ENCODE assay signal across 25 mouse cellular contexts in genomic region chr2:170592161-170592560, GRCm38 (mm10). TPM values are rescaled to one million over a fixed set of nuclear protein-coding genes. Genes with fewer than 3 reads are reported as not detected.
DNase-seq lines count a peak whose midpoint lies in the region; ATAC-seq and TF ChIP-seq lines count a peak whose summit lies in the region.
"Had no signal": no experiment of that assay in that cellular context is flagged by ENCODE, and none has a peak within 500 bp of the region (broad histone marks: within the 10 kb centered on the region; RNA-seq: fewer than 3 reads in every experiment).

No protein-coding gene starts in this region.

- TF ChIP-seq CTCF in liver, postnatal 0 days (IDR thresholded peaks at IDR 0.05; ENCODE audit: low read depth) = no peak

- H3K4me3 ChIP-seq in midbrain, embryonic 11.5 days (ENCODE audit: low read depth, low read length) = no peak overlapping the region
- H3K4me3 ChIP-seq in midbrain, embryonic 13.5 days (replicated peaks) = no peak overlapping the region
- no peak overlapping the region for H3K4me3 ChIP-seq in heart, embryonic 11.5 days (ENCODE audit: low read depth, low read length)
- H3K4me3 ChIP-seq in liver, postnatal 0 days (ENCODE audit: low read depth, low read length) = no peak overlapping the region
- H3K4me3 ChIP-seq: embryonic facial prominence, embryonic 12.5 days; embryonic facial prominence, embryonic 15.5 days; hindbrain, embryonic 12.5 days; hindbrain, embryonic 15.5 days had no signal

- TF ChIP-seq EP300 in liver, postnatal 0 days (IDR thresholded peaks at IDR 0.05; ENCODE audit: low read depth) = no peak

- ATAC-seq in midbrain, embryonic 11.5 days (ENCODE audit: low FRiP score) = no peak
- ATAC-seq in midbrain, embryonic 13.5 days = no peak
- ATAC-seq in heart, embryonic 11.5 days (replicated peaks; ENCODE audit: insufficient number of reproducible peaks, low FRiP score, low TSS enrichment) = no peak
- ATAC-seq in liver, postnatal 0 days = no peak
- ATAC-seq: forebrain, embryonic 14.5 days; forebrain, postnatal 0 days had no signal

- DNase-seq in kidney, adult 11 months = peak; percentile 38
- DNase-seq in kidney, postnatal 10 days = no peak
- peak; percentile 14 for DNase-seq in midbrain, embryonic 11.5 days (ENCODE audit: low spot score, missing footprints)
- peak; percentile 44 for DNase-seq in kidney, postnatal 14 days
- DNase-seq in kidney, postnatal 4 days = peak; percentile 16 to 32
- no peak for DNase-seq in liver, postnatal 0 days
- DNase-seq: adrenal gland, postnatal 10 days; adrenal gland, postnatal 36 days; cerebellum, adult 18-20 months; cerebellum, adult 9-10 months; cerebellum, postnatal 14 days; forebrain, postnatal 0 days; gastrocnemius, postnatal 25 days; heart, adult 18-20 months had no signal

- H3K36me3 ChIP-seq in midbrain, embryonic 11.5 days (ENCODE audit: control insufficient read depth, insufficient read depth, low read length) = no peaks in the 10 kb centered on the region
- H3K36me3 ChIP-seq in midbrain, embryonic 13.5 days = no peaks in the 10 kb centered on the region
- no peaks in the 10 kb centered on the region for H3K36me3 ChIP-seq in heart, embryonic 11.5 days (ENCODE audit: control insufficient read depth, insufficient read depth, low read length)
- no peaks in the 10 kb centered on the region for H3K36me3 ChIP-seq in liver, postnatal 0 days (replicated peaks; ENCODE audit: insufficient read depth, low read length)
- H3K36me3 ChIP-seq: embryonic facial prominence, embryonic 12.5 days; embryonic facial prominence, embryonic 15.5 days; hindbrain, embryonic 12.5 days; hindbrain, embryonic 15.5 days had no signal

- H3K27ac ChIP-seq in midbrain, embryonic 11.5 days (ENCODE audit: low read depth, low read length) = no peak overlapping the region
- no peak overlapping the region for H3K27ac ChIP-seq in midbrain, embryonic 13.5 days
- no peak overlapping the region for H3K27ac ChIP-seq in heart, embryonic 11.5 days (ENCODE audit: low read depth, low read length)
- no peak overlapping the region for H3K27ac ChIP-seq in liver, postnatal 0 days (ENCODE audit: low read depth)
- H3K27ac ChIP-seq: embryonic facial prominence, embryonic 12.5 days; embryonic facial prominence, embryonic 15.5 days; hindbrain, embryonic 12.5 days; hindbrain, embryonic 15.5 days had no signal

- no peaks in the 10 kb centered on the region for H3K4me1 ChIP-seq in midbrain, embryonic 11.5 days (ENCODE audit: control insufficient read depth, insufficient read depth, low read length)
- H3K4me1 ChIP-seq in midbrain, embryonic 13.5 days (replicated peaks) = no peaks in the 10 kb centered on the region
- H3K4me1 ChIP-seq in heart, embryonic 11.5 days (ENCODE audit: control insufficient read depth, insufficient read depth, low read length) = no peaks in the 10 kb centered on the region
- H3K4me1 ChIP-seq in liver, postnatal 0 days (ENCODE audit: insufficient read depth) = no peaks in the 10 kb centered on the region
- H3K4me1 ChIP-seq: embryonic facial prominence, embryonic 12.5 days; embryonic facial prominence, embryonic 15.5 days; hindbrain, embryonic 15.5 days had no signal

- 88% methylated on average over 6 of the region's 6 CpGs for WGBS in midbrain, embryonic 11.5 days
- WGBS in midbrain, embryonic 13.5 days = 80% methylated on average over 6 of the region's 6 CpGs
- WGBS in heart, embryonic 11.5 days (ENCODE audit: insufficient replicate concordance) = 73% methylated on average over 6 of the region's 6 CpGs
- 75% methylated on average over 6 of the region's 6 CpGs for WGBS in liver, postnatal 0 days (ENCODE audit: insufficient replicate concordance)

- H3K27me3 ChIP-seq in midbrain, embryonic 11.5 days (ENCODE audit: control insufficient read depth, insufficient read depth, low read length) = no peaks in the 10 kb centered on the region
- no peaks in the 10 kb centered on the region for H3K27me3 ChIP-seq in midbrain, embryonic 13.5 days
- H3K27me3 ChIP-seq in heart, embryonic 11.5 days (ENCODE audit: control insufficient read depth, insufficient read depth, low read length) = no peaks in the 10 kb centered on the region; the same call in 1 of the 2 replicates
- no peaks in the 10 kb centered on the region for H3K27me3 ChIP-seq in liver, postnatal 0 days (ENCODE audit: insufficient read depth, low read length)
- H3K27me3 ChIP-seq: embryonic facial prominence, embryonic 12.5 days; embryonic facial prominence, embryonic 15.5 days; hindbrain, embryonic 12.5 days; hindbrain, embryonic 15.5 days had no signal

- no peaks in the 10 kb centered on the region for H3K9me3 ChIP-seq in midbrain, embryonic 11.5 days (ENCODE audit: control insufficient read depth, low read length)
- H3K9me3 ChIP-seq in midbrain, embryonic 13.5 days = no peaks in the 10 kb centered on the region; the same call in 1 of the 2 replicates
- no peaks in the 10 kb centered on the region for H3K9me3 ChIP-seq in heart, embryonic 11.5 days (replicated peaks; ENCODE audit: control insufficient read depth, low read length)
- no peaks in the 10 kb centered on the region; the same call in 1 of the 2 replicates for H3K9me3 ChIP-seq in liver, postnatal 0 days (ENCODE audit: low read length)
- H3K9me3 ChIP-seq: embryonic facial prominence, embryonic 15.5 days; hindbrain, embryonic 15.5 days had no signal

- H3K4me2 ChIP-seq in midbrain, embryonic 11.5 days = no peak overlapping the region
- no peak overlapping the region for H3K4me2 ChIP-seq in midbrain, embryonic 13.5 days (replicated peaks)
- no peak overlapping the region for H3K4me2 ChIP-seq in heart, embryonic 11.5 days
- no peak overlapping the region for H3K4me2 ChIP-seq in liver, postnatal 0 days (ENCODE audit: low read depth, low read length)
- H3K4me2 ChIP-seq: embryonic facial prominence, embryonic 12.5 days; embryonic facial prominence, embryonic 15.5 days; hindbrain, embryonic 12.5 days; hindbrain, embryonic 15.5 days had no signal

- H3K9ac ChIP-seq in midbrain, embryonic 11.5 days (ENCODE audit: low read length) = no peak overlapping the region
- no peak overlapping the region for H3K9ac ChIP-seq in midbrain, embryonic 13.5 days (replicated peaks)
- H3K9ac ChIP-seq in heart, embryonic 11.5 days (ENCODE audit: low read depth, low read length) = no peak overlapping the region
- no peak overlapping the region for H3K9ac ChIP-seq in liver, postnatal 0 days (replicated peaks)
- H3K9ac ChIP-seq: embryonic facial prominence, embryonic 12.5 days; embryonic facial prominence, embryonic 15.5 days; forebrain, postnatal 0 days; hindbrain, embryonic 12.5 days; hindbrain, embryonic 15.5 days had no signal

RNA-seq across cellular contexts. Expression of gene 4930470P17Rik, which starts 9.7 kb away (rescaled TPM):
- not detected in 2 replicates for polyA plus RNA-seq in midbrain, embryonic 11.5 days (2014; fragmentation: Nextera tagmentation; extraction: Ambion mirVana)
- not detected in 2 replicates for polyA plus RNA-seq in midbrain, embryonic 13.5 days (2015; fragmentation: Nextera tagmentation; extraction: Ambion mirVana)
- polyA plus RNA-seq in heart, embryonic 11.5 days (2014; fragmentation: Nextera tagmentation; extraction: Ambion mirVana) = not detected in 2 replicates
- not detected in 2 replicates for polyA plus RNA-seq in liver, postnatal 0 days (2015; fragmentation: Nextera tagmentation; extraction: Ambion mirVana)
- polyA plus RNA-seq: embryonic facial prominence, embryonic 12.5 days; embryonic facial prominence, embryonic 15.5 days; forebrain, embryonic 11.5 days; forebrain, embryonic 14.5 days; gonadal fat pad, adult 2 months; heart, embryonic 14.5 days; heart, postnatal 0 days; hindbrain, embryonic 12.5 days had no signal

Comparison
In these comparisons a context has a peak if more than half of its experiments do, and no peak if none do; other contexts are left out.
1. DNase-seq: peak in kidney, adult 11 months (single experiment), midbrain, embryonic 11.5 days (single experiment), kidney, postnatal 14 days (single experiment) and kidney, postnatal 4 days (2 of 2); none in kidney, postnatal 10 days (single experiment) and liver, postnatal 0 days (single experiment).